Mouse (Mus musculus) neural tube, postnatal 0 days (tissue): Measurements from ENCODE around the gene Clns1a. TPM values are rescaled to one million over a fixed set of nuclear protein-coding genes. Genes with fewer than 3 reads are reported as not detected.

Source experiments
- polyA plus RNA-seq: library from polyadenylated mRNA; unstranded; fragments of >200 nt; fragmentation: Nextera tagmentation; extraction: Ambion mirVana; gene quantifications from 2 replicates; pipeline ENCODE4 v1.2.1, GENCODE M21; 2015

Clns1a gene
- polyA plus RNA-seq: 150 and 162 TPM in 2 replicates

DNA sequence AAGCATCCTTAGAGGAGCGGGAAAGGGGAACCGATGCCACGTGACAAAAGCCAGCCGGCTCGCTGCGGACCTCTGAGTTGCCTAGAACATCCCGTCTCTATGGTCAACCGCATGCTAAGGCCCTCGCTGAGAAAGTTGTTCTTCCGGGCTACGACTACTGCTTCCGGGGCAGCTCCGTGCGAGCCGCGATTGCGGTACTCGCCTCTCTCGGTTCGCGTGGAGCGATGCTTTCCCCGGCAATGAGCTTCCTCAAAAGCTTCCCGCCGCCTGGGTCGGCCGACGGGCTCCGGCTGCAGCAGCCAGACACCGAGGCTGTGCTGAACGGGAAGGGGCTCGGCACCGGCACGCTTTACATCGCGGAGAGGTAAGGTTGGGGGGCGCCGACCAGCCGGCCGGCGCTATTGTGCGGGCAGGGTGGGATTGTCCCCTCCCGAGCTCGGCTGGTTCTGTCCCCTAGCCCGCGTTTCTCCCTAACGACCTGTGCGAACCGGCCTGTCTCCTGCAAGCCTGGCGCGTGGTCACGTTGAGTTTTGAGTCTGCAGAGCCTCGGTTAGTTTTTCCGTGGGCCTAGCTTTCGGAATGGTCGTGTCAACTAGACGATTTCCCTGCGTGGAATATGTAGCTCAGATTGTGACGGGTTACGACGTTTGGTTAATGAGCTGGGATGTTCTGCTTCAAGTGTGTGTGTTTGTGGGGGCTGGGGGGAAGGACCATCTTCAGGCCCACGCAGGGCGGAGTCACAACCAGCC is at the start of gene Clns1a:
Gene Clns1a (plus strand): TSS at position 129 of the 749 bp plus-strand sequence.

DNA sequence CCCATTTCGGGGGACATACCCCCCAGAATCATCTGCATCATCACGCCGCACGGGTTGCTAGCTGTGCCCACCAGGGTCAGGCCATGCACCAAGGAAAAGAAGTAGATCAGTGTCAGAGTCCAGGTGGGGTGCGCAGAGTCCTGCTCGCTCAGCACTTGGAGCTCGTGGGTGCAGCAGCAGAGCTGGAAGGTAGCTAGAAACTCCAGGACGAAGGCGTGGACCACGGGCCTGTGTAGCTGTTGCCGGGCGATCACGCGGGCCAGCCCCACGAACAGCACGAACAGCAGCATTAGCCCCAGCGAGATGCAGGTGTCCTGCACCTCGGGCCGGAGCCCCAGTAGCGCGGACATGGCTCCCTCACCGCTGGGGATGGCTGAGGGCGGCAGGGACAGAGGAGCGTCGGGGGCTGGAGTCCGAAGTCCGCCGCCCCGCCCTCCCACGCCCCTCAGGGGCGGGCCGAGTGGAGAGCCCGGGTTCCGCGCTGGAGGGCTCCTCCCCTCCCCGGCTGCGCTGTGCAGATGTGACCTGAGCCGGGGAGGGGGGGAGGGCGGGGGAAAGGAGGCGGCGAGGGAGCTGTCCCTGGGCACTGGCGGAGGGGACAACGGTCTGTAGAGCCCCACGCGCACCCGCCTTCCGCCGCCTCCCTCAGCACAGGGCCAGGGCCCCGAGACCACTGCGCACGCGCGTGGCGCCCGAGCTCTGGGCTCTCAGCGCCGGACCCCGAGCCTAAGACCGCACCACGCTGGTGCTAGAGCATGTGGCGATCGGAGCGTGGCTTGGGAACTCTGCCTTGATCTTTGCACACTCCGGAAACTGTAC is 41.4 kb downstream of the Clns1a start, which contains the start of gene Aqp11:
Gene Aqp11 (minus strand): TSS at position 652 of the 819 bp plus-strand sequence.

Other genes with a start within 250 kb of the Clns1a start
- 2.4 and 3.8 TPM in 2 replicates for gene Kctd14, start 245.3 kb upstream of the Clns1a start, polyA plus RNA-seq
- gene Ints4, start 215.7 kb upstream of the Clns1a start, polyA plus RNA-seq: 24.2 and 25.9 TPM in 2 replicates
- gene Aamdc, start 117.1 kb upstream of the Clns1a start, polyA plus RNA-seq: 64.4 and 66.5 TPM in 2 replicates
- 27.8 and 28.0 TPM in 2 replicates for gene Rsf1, start 116.7 kb upstream of the Clns1a start, polyA plus RNA-seq
- 30.6 and 37.7 TPM in 2 replicates for gene Aqp11, start 41.7 kb downstream of the Clns1a start, polyA plus RNA-seq
- gene Pak1, start 91.9 kb downstream of the Clns1a start, polyA plus RNA-seq: 99.1 and 104 TPM in 2 replicates
- not detected in 2 replicates for gene Gdpd4, start 223.3 kb downstream of the Clns1a start, polyA plus RNA-seq